Mouse (Mus musculus) ES-CJ7 (cell line): ENCODE results near the gene Alkbh4.
"Not testable (repeated sequence)": the region's sequence is repeated elsewhere in the genome, so short reads cannot be mapped to it uniquely, and the experiment has no call there.

Source experiments
- DNase-seq: peaks from one replicate; pipeline ENCODE4 v3.0.0; 2011; ENCODE audit warnings: low read depth, low spot score

Gene Alkbh4

DNA sequence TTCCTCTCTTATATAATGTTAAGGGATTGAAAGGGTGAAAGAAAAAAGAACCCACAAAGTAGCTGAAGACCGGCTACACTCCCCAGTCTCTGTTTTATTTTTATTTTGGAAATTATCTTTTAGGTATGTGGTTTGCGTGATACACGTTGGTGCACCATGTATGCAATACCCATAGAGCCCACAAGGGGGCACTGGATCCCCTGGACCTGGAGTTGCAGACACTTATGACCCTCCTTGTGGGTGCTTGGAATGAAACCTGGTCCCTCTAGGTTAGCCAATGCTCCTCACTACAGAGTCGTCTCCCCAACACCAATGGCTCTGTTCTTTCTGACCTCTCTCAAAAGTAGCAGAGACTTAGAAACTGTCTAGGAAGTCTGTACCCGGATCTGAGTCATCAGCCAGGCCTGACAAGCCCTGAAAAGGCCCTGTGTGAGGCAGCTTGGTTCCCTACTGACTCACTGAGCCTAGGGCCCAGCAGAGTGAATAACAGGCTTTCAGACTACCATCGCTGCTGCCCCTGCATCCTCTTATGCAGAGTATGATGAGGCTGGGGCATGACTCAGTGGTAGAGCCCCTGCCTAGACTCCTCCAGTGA, 7.3 kb downstream of the Alkbh4 start:
- peak; percentile 51 for DNase-seq

DNA sequence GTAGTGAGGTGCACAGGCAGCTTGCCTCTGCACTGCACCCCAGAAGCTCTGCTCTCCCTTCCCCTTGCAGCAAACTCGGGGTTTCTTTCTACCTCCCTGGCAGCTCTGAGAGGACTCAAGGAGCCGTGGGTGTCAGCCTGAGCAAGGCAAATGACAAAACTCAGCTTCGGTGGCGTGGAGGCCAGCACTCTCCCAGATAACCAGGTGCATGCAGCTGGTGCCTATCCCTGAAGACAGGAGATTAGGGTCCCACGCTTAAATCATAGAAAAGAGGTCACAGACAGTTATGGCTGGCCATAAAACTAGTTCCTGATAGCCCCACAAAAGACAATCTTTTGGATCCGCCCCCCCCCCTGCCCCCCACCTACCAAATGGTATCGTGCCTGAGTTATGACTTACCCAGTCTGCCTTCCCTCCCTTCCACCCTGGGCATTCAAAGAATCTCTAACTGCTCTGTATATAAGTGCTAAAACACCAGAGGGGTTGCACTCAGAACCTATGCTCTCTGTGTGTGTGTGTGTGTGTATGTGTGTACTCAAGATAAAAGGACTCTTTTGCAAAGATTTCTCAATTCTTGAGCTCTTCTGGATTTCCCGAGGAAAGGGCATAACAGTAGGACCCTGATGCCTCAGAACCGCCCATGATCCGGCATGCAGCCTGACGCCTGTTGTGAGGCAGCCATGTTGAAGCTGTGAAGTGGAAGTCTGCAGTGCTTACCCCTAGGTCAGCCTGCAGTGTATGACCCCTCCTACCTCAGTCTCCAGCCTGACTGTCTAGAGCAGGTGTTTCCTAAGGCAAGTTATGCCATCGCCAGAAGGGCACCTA, 8.9 kb downstream of the Alkbh4 start:
- DNase-seq = no peak

DNA sequence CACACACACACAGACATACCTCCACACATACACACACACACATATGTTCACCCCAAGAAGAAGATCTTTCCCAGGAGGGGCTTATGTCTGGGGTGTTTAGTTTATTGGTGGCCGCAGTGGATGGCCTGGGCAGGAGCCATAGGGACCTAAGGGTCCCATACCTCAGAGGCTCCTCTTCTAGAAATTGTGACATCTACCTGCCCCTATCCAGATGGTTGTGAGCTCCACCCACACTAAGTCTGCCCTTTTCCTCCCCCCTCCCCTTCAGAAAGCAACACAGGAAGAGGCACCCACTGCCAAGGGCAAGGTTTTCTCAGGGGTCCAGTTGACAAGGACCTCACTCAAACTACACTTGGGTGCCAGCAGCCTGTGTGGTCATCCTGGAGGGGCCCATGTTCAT, 11.0 kb downstream of the Alkbh4 start:
- no peak for DNase-seq

DNA sequence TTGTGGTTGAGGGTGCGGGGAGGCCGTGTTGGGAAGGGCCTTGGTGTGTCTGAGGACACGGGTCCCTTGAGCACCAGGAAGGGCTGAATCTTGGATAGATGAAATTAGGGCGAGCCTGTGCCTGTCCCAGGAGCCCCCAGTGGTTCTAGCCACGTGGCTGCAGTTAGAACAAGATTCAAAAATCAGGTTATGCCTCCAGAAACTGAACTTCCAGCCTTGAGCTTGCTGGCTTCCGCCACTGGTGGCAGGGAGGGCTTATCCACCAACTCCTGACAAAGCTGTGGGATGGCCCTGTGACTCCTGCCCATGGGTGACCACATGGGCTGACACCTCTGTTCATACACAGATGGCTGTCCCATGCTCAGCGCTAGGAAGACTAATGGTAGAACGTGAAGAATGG, 11.8 kb downstream of the Alkbh4 start:
- no peak for DNase-seq

DNA sequence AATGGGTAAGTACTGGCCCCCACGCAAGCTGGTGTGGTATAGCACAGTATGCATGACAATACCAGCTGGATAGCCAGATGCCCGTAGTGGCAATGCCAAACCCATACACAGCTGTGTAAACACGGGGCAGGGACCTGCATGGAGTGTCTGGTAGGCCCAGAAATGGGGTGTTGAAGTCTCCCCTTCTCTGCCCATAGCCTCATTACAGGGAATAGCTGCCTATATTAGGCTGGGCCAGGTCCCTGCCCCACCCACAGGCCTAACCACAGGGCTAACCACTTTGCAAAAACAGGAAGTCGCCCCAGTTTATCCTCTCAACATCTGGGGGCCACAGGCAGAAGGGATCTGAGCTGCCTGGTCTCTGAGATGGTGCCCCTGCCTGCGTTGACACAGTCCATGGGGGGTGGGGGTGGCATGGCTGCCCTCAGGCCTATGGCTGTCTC, 13.2 kb downstream of the Alkbh4 start:
- DNase-seq = not testable (repeated sequence)

DNA sequence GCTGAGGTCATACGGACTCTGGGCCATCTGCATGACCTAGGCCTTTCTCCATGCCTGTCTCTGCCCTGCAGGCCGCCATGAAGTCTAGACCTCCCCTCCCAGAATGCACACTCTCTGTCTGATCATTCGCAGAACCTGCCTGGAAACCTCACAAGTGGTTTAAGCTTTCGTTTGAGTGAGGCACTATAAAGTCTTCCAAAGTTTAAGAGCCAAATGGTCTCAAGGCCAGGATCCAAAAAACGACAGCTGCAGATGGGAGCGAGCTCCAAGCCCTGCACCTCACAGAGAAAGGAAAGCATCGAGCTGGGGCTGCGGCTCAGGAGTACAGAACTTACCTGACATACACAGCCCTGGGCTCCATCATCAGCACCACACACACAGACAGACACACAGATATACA, 16.4 kb downstream of the Alkbh4 start:
- no peak for DNase-seq

DNA sequence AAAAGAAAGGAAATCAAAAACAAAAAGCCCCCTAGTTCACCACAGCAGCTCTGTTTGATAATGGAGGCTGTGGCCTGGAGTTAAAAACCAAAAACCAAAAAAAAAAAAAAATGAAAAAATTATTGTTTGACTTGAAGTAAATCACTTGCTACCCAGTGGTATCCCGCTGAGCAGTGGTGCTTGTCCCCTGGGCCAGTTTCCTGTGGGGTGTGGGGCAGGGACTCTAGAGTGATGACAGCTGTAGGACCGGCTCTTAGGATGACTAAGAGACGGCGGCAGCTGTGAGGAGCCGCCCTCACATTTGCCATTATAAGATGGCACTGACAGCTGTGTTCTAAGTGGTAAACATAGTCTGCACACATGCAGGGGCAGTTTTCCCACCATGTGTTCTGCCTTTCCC, 19.5 kb downstream of the Alkbh4 start:
- no peak for DNase-seq

DNA sequence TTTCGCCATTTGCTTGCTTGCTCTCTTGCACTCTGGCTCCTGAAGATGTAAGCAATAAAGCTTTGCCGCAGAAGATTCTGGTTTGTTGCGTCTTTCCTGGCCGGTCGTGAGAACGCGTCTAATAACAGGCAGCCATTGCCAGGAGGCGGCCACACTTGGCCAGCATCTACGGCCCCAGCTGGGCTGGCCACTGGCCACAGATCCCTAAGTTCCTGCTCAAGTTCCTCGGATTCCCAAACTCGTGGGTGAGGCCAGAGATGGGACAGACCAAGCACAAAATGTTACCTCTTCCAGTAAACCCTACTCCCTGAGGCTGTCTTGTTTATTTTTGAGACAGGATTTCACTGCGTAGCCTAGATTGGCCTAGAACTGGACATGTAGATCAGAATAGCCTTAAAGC, 24.1 kb downstream of the Alkbh4 start:
- not testable (repeated sequence) for DNase-seq

DNA sequence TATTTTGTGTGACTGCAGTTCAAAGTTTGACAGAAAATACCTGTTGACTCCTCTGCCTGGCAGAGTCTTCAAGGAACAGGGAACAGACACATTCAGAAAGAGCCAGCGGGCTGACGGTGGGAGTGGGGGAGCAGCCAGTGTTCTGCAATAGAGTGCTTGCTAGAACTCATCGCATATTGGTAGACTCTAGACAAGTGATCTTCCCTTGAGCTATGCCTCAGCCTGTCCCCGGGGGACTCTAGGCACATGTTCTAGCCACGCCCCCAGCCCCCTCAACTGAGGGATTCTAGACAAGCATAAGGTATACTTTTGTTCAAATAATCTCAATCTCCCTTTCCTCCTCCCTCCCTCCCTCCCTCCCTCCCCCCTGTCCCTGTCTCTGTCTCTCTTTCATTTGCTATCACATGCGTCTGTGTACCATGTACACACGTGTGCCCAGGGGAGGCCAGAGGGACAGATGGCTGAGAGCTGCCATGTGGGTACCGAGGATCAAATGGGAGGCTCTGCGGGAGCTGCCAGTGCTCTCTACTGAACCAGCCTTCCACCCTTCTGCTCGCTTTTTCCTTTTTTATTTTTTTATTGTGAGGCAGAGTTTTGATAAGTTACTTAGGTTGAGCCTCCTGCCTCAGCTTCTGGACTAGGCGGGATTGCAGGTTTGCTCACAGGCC, 28.0 kb downstream of the Alkbh4 start:
- DNase-seq = no peak

DNA sequence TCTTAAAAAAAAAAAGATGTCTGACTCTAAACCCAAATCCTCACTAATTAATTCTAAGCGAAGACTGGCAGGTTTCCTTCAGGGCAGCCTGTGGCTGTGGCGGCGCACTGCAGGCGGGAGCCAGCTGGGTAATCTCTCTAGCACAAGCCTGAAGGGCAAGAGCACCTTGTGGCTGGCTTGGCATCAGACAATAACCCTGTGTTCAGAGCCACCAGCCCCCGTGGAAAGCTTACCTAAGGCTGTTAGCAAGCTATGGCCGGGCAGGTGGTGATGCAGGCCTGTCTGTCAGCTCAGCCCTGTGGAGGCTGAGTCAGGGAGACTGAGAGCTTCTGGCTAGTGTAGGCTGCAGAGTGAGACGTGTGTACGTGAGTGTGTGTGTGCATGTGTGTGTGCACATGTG, 29.3 kb downstream of the Alkbh4 start:
- no peak for DNase-seq

DNA sequence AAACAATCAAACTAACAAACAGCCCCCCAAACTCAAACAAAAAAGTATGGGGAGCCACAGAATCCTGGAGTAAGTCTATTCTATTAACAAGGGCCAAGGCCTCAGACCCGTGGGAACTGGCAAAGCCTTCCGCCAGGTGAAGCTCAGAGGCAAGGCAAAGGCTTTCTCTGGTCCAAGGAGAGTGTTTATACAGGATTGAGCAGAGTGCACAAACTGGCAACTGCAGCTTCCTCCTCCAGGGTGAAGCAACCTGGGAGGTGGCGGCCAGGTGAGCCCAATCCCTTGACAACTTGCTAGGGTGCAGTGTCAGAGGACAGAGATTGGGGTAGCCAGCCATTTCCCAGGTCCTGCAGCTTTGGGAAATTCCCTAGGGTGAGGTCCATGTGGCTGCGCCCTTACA, 31.4 kb downstream of the Alkbh4 start:
- no peak for DNase-seq

DNA sequence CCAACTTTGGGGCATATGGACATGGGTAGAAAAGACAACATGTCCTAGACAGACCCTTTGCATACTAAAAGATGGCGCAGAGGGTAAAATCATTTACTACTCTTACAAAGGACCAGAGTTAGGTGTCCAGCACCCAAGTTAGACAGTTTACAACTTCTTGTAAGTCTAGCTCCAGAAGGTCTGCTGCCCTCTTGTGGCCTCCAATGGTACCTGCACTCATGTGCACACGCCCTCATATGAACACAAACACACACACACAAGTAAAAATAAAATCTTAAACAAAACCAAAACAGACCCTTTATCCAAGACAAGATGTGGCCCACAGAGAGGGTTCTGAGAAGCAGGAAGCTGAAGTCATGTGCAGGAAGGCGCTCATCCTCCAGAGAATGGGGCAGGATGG, 32.1 kb downstream of the Alkbh4 start:
- DNase-seq = peak; percentile 41

DNA sequence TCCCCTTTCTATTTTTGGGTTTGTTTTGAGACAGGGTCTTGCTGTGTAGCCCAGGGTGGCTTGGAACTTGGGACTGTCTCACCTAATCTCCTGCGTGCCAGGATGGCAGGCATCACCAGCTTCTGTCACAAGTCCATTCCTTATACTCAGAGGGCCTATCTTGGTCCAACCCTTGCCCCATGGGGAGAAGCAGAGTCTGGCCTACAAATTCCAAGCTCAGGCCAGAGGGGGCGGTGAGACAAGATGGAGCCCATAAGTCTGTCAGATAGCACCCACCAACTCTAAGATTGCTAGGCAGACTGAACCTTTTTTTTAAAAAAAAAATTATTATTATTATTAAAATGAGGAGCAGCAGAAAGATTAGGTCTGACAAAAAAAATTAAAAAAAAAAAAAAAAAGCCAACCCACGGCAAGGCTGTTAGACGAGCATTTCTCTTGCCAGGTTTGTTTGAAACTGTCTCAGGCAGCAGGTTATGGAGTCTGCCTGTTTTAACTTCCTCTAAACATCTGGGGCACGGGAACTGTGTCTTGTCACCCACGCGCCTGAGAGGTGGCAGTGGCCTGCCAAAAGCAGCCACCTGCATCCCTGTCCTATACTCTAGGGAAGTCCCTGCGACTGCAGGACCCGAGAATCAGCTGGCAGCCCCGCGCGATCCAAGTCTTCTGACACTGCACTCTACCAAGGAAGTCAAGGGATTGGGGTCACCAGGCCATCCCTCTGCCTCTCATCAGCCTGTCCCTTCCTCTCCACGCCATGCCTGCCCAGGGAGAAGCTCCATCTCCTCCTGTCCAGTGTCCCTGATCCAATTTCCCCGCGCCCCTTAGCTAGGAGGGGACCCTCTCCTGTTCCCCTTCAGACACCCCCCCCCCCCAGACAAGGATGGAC, 33.9 kb downstream of the Alkbh4 start:
- no peak for DNase-seq

DNA sequence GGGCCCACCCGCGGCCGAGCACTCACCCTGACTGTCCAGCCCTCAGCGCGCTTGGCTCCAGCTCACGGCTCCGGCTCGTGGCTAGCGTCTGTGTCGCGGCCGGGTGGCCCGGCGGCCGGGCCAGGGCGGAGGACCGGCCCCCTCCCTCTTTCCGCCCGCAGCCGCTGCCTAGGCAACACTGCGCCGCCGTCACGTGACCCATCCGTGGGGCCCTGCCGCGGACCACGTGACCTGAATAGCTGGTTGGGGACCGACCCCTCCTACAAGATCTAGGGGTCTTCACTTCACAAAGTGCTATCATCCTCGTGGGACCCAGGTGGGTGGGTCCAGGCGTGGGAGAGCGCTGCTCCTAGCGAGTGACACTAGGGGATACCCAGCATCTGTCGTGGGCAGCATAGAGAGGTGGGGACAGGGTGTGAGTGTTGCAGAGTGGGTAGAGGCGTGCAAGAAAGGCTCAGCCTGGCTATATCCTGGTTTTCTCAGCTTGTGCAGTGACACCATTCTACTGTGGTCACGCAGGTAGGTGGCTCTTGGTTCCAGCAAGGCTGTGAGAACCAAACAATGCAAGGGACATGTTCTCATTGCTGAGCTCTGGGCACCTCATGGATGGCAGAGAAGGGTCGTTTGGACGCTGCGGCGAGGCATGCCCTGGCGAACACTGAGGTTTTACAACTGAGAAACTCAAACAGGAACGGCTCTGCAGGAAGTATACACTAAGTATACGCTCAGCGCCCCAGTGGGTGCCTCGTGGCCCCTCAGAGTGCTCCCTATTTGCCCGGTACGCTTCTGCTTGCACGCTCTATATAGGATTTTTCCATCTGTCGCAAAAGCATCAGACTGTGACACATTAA, 34.8 kb downstream of the Alkbh4 start, which contains the start of gene Orai2:
TSS of gene Orai2 (minus strand) at position 202 of the 851 bp plus-strand sequence.
- DNase-seq = peak; percentile 50

DNA sequence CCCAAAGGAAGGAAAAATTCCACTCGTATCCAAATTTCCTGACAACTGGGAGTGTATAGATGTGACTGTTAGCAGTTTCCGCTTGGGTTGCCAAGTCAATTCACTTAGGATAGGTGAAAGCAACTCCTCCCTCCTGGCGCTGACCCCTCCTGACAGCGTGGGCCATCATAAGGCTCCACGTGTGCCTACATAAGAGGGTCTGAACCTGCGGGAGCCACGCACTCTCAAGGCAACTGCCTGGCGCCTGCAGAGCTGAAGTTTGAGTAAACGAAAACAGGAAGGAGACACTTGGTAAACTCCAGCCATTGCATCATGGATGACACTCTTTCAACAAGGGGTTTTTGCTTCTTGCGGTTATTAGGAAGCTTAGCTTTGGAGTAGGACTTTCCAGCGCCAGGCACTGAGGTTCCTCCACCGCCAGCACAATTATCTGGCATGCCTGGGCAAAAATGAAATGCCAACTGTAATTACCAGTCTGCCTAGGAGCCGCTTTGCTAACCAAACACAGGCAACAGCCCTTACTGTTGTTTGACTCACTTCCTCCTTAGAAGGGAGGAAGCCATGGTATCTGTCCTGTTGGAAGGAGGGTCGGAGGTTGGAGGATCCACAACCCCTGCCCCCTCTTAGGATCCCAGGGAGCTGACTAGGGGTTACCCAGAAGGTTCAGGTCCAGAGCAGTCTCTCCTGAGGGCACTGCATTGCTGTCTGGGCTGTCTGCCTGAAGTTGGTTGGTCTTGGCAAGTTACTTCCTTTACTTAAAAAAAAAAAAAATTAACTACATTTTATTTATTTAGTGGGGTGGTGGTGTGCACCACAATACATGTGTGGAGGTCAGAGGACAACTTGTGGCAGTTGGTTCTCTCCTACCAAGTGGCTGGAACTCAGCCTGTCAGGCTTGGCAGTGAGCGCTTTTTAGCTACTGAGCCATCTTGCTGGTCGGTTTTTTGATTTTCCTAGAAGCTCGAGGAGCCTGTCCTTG, 35.7 kb downstream of the Alkbh4 start:
- DNase-seq = peak; percentile 19

DNA sequence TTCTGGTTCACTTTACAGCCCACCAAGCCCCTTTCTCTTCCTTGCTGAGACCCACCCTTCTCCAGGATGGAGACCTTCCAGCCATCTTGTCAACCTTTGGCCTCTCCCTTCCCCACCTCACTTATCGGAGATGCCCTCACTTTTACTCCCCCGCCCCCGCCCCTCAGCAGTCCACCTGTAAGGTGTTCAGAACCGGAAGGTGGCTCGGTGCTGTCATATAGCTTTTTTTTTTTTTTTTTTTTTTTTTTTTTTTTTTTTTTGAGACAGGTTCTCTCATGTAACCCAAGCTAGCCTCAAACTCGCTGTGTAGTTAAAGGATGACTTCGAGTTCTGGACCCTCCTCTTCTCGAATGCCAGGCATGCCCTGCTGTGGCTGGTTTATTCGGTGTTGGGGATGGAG, 37.0 kb downstream of the Alkbh4 start:
- DNase-seq = no peak

DNA sequence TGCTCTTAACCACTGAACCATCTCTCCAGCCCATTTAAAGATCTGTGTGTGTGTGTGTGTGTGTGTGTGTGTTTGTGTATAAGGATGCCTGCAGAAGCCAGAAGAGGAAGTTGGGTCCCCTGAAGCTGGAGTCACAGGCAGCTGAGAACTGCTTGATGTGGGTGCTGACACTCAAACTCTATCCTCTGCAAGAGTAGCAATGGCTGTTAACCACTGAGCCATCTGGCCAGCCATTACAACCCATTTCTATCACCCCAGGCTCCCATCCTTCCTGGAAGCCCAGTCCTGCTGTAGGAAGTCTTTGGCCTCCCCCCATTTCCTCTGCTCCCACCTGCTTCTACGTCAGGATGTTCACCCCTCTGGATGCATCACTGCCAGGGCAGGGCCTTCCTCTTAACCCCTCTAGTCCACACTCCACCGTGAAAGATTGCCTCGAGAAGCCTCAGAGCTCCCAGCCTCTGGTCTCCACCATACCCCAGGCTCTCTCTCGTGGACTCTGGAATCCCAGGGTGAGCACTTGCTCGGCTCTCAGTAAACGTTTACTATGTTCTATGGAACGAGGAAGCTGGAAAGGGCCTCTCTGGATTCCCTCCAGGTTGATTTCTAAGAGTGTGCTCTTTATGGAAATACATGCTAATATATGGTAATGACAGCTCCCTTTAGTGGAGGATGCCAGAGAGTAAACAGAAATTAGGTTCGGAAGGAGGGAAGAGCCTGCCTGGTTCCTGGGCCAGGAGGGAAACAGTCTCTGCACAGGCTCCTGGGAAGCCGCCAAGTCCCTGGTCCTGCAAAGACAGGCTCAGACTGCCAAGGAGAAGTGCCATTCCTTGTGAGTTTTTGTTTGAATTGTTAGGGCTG, 37.9 kb downstream of the Alkbh4 start:
- DNase-seq = no peak

DNA sequence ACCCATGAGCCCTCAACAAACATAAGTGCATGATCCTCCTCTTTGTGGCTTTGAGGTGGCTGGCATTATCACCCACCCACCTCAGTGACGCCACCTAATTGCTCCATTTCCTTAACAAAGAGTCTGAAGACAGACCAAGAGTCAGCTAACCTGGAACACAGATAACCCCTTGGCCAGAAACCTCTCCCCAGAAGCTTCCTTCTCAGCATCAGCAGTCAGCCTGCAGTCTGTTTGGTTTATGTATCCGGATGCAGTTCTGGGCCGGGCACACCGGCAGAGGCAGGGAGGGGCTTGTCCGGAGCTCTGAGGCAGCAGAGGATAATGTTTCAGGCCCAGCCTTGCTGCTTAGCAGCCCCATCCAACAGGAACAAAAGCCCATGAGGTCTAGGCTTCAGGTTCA, 43.6 kb downstream of the Alkbh4 start:
- DNase-seq = peak; percentile 57

DNA sequence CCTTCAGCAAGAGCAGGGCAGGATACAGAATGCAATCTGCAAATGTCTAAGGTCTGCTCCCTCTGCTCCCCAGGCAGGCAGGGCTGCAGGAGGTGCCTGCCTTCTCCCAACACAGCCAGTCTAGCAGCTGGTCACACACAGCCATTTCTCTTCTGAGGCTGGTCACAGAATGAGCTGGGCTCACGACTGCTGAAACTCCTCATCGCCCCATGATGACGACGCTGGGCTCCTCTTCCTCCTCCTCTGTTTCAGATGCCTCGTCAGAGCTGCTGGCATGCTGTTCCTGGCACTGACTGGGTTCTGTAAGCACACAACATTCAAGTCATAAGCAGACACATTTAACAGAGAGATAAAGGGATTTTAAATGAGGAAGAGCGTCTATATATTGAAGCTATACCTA, 45.3 kb downstream of the Alkbh4 start:
- no peak for DNase-seq
